Mouse (Mus musculus) gastrocnemius, postnatal 4 days (tissue): Measurements from ENCODE around the gene Zfp108. TPM values are rescaled to one million over a fixed set of nuclear protein-coding genes. Genes with fewer than 3 reads are reported as not detected.

ENCODE experiments used
- total RNA-seq, 2 experiments: library from RNA; stranded (reverse); gene quantifications; 2 replicates each; pipeline ENCODE4 v1.2.3; 2021

Gene Zfp108
- total RNA-seq, 2 experiments from 2014 or later, result 2.1 to 2.2 TPM

Other genes starting within 250 kb of the Zfp108 start
- not detected for gene Vmn1r183, start 201.5 kb upstream of the Zfp108 start, total RNA-seq
- gene Zfp180, start 172.9 kb upstream of the Zfp108 start, total RNA-seq, result 1 to 10 TPM; 9.1 TPM
- gene Zfp112, start 142.5 kb upstream of the Zfp108 start, total RNA-seq, result 1 to 10 TPM; 4.4 to 4.5 TPM
- gene Zfp235, start 120.6 kb upstream of the Zfp108 start, total RNA-seq, result 1 to 10 TPM; 6.1 to 8.6 TPM
- gene Zfp114, start 79.7 kb upstream of the Zfp108 start, total RNA-seq, result under 1 TPM; 0.57 to 0.83 TPM
- 10 to 100 TPM in 1 of 2 experiments, 1 to 10 TPM in 1; 9.2 to 10.1 TPM for gene Zfp111, start 43.4 kb upstream of the Zfp108 start, total RNA-seq
- 1 to 10 TPM; 2.1 to 2.2 TPM for gene Zfp109, start 17.2 kb upstream of the Zfp108 start, total RNA-seq
- 1 to 10 TPM; 3.9 to 5.5 TPM for gene Zfp93, start 15.6 kb downstream of the Zfp108 start, total RNA-seq
- gene Zfp61, start 46.4 kb downstream of the Zfp108 start, total RNA-seq, result 1 to 10 TPM; 8.7 to 8.9 TPM
- gene Zfp94, start 61.9 kb downstream of the Zfp108 start, total RNA-seq, result 1 to 10 TPM; 4.0 to 4.2 TPM
- gene Tescl, start 79.1 kb downstream of the Zfp108 start, total RNA-seq, result under 1 TPM in 1 of 2 experiments, not detected in 1; 0.31 TPM
- not detected for gene Lypd5, start 94.4 kb downstream of the Zfp108 start, total RNA-seq
- under 1 TPM; 0.61 to 0.93 TPM for gene Kcnn4, start 115.5 kb downstream of the Zfp108 start, total RNA-seq
- 10 to 100 TPM; 18.1 to 21.1 TPM for gene Smg9, start 144.8 kb downstream of the Zfp108 start, total RNA-seq
- gene Irgc1, start 197.5 kb downstream of the Zfp108 start, total RNA-seq, result under 1 TPM; 0.26 to 0.52 TPM
- gene Plaur, start 207.7 kb downstream of the Zfp108 start, total RNA-seq, result 1 to 10 TPM; 2.5 to 3.7 TPM
- 10 to 100 TPM; 18.6 to 21.3 TPM for gene Cadm4, start 227.2 kb downstream of the Zfp108 start, total RNA-seq